Mouse (Mus musculus): ENCODE data around the gene Coq4. TPM values are rescaled to one million over a fixed set of nuclear protein-coding genes. Genes with fewer than 3 reads are reported as not detected.
A peak's percentile ranks its signal among the peaks of the same experiment; 100 is the strongest.

Coq4 gene
- polyA plus RNA-seq (2015; fragmentation: Nextera tagmentation; extraction: Ambion mirVana) = 25.4 and 26.7 TPM in 2 replicates

DNA sequence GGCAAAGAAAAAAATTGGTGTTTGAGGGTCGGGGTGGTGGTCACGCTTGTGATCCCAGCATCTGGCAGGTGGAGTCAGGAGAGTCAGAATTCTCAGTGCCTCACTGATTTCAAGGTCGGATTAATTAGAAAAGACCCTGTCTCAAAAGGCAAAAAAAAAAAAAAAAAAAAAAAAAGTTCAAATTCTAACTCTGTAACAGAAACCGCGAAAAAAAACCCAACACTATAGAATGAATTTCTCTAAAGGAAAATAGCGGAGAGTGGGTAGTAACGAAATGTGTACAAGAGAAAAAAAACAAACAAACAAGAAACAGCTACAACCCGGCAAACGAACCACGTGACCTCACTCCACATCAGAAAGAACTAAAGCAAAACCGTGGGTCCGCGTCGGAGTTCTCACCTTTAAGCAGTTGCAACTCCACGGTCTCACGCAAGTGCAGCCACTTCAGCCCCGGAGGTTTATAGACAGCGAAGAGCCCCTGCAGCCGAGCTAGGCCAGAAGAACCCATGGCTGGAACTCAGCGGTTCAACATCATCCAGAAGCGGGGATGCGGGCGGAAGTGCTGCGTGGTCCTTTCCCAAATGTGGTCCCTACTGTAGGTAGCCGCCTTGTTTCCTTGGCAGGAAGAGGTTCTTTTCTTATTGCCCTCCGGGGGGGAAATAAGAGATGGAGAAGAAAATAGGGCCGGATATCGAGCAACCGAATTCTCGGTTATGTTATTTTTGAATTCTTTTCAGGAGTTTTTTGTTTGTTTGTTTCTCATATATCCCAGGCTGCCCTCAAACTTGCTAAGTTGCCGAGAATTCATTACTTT lies at the start of gene Coq4:
Coq4 (plus strand) TSS at position 390 of the 814 bp plus-strand sequence.
- Histone ChIP-seq H3K4me2 (peak within 1 kb of the TSS; percentile 86), H3K4me3 (peak within 1 kb of the TSS; percentile 85), H3K36me3 (peaks cover 63% of the 10 kb centered on the region), H3K9me3 (no peaks in the 10 kb centered on the region), H3K9ac (peak within 1 kb of the TSS; percentile 76), H3K27ac (peak within 1 kb of the TSS; percentile 78), H3K27me3 (no peaks in the 10 kb centered on the region), H3K4me1 (peaks cover 18% of the 10 kb centered on the region)
- ATAC-seq (ENCODE audit: insufficient number of reproducible peaks, low FRiP score, low TSS enrichment, low read depth) = peak; percentile 77
- 1% methylated on average over 31 of the region's 31 CpGs for WGBS

- 60% methylated on average over 4 of the region's 4 CpGs for WGBS
- Histone ChIP-seq H3K27me3 (no peaks in the 10 kb centered on the region; the same call in 1 of the 2 replicates), H3K4me3 (no peak overlapping the region), H3K4me1 (no peaks in the 10 kb centered on the region), H3K9ac (no peak overlapping the region), H3K27ac (no peak overlapping the region), H3K4me2 (no peak overlapping the region), H3K9me3 (no peaks in the 10 kb centered on the region), H3K36me3 (peaks cover 63% of the 10 kb centered on the region)
- ATAC-seq (ENCODE audit: insufficient number of reproducible peaks, low FRiP score, low TSS enrichment, low read depth) = 0 out of 2 replicates have a peak, but pooled peaks have one; percentile 15
Observed at GRCm38 (mm10) chr2:29738799-29739198, 48.5 kb upstream of the Coq4 start.

DNA sequence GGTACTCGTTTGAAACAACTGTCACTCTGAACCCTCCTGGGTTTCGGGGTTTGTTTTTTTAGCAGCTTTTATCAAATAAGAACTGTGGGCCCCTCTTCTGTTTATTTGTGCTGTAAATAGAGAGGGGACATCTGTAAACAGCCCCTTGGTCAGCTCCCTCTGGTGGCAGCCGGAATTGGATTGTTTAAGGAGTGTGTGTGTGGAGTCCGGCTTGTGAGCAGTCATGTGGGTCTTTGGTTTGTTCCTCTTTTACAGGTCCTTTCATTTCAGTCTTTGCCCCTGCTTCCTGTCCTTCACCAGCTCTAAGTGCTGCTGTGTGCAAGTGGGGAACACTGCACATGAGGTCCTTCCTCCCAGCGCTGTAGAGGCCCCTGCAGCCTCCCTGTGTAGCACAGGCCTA lies 47.9 kb upstream of the Coq4 start:
- Histone ChIP-seq H3K9me3 (no peaks in the 10 kb centered on the region), H3K4me3 (no peak overlapping the region), H3K4me1 (no peaks in the 10 kb centered on the region), H3K4me2 (no peak overlapping the region), H3K27me3 (no peaks in the 10 kb centered on the region; the same call in 1 of the 2 replicates), H3K9ac (no peak overlapping the region), H3K27ac (no peak overlapping the region), H3K36me3 (peaks cover 57% of the 10 kb centered on the region)
- ATAC-seq (ENCODE audit: insufficient number of reproducible peaks, low FRiP score, low TSS enrichment, low read depth) = no peak
- 57% methylated on average over 5 of the region's 5 CpGs for WGBS

- H3K4me1 ChIP-seq = no peaks in the 10 kb centered on the region
- peaks cover 11% of the 10 kb centered on the region for H3K27me3 ChIP-seq
- H3K36me3 ChIP-seq = peaks cover 42% of the 10 kb centered on the region
- no peak for ATAC-seq (ENCODE audit: insufficient number of reproducible peaks, low FRiP score, low TSS enrichment, low read depth)
- WGBS = 88% methylated on average over 6 of the region's 6 CpGs
- no peak overlapping the region for H3K4me2 ChIP-seq
- no peak overlapping the region for H3K4me3 ChIP-seq
- no peak overlapping the region for H3K9ac ChIP-seq
- no peaks in the 10 kb centered on the region for H3K9me3 ChIP-seq
- no peak overlapping the region for H3K27ac ChIP-seq
Observed at GRCm38 (mm10) chr2:29741207-29741606, 46.1 kb upstream of the Coq4 start.

DNA sequence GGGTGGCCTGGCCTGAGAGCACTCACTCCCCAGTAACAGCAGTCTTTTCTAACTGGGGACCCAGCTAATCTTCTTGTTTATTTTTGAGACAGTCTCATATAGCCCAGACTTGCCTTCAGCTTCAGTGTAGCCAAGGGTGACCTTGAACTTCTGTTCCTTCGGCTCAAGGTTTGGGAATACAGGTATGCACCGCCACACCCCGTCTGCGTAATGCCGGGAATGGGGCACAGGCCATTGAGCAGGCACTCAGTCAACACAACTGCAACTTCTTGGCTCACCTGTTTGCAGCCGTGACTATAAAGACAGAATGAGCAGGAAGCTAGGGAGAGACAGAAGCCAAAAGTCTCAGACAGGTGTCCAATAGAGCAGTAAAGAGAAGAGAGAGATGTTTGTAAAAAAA lies 43.0 kb upstream of the Coq4 start:
- Histone ChIP-seq H3K36me3 (peaks cover 11% of the 10 kb centered on the region), H3K4me1 (peaks cover 8% of the 10 kb centered on the region), H3K27me3 (peaks cover 39% of the 10 kb centered on the region), H3K4me3 (no peak overlapping the region), H3K27ac (no peak overlapping the region), H3K9me3 (no peaks in the 10 kb centered on the region), H3K4me2 (no peak overlapping the region), H3K9ac (no peak overlapping the region)
- ATAC-seq (ENCODE audit: insufficient number of reproducible peaks, low FRiP score, low TSS enrichment, low read depth) = no peak
- 90% methylated on average over 6 of the region's 6 CpGs for WGBS

- H3K4me1 ChIP-seq = peaks cover 18% of the 10 kb centered on the region
- H3K36me3 ChIP-seq = no peaks in the 10 kb centered on the region
- ATAC-seq (ENCODE audit: insufficient number of reproducible peaks, low FRiP score, low TSS enrichment, low read depth) = no peak
- H3K4me2 ChIP-seq = peak overlapping the region; percentile 62
- WGBS = 2% methylated on average over 50 of the region's 50 CpGs
- peak overlapping the region; percentile 36 for H3K4me3 ChIP-seq
- no peak overlapping the region for H3K27ac ChIP-seq
- peak overlapping the region; percentile 28; the same call in 1 of the 2 replicates for H3K9ac ChIP-seq
- H3K9me3 ChIP-seq = no peaks in the 10 kb centered on the region
- peaks cover 63% of the 10 kb centered on the region for H3K27me3 ChIP-seq
Observed at GRCm38 (mm10) chr2:29747188-29747782, 40.0 kb upstream of the Coq4 start.

DNA sequence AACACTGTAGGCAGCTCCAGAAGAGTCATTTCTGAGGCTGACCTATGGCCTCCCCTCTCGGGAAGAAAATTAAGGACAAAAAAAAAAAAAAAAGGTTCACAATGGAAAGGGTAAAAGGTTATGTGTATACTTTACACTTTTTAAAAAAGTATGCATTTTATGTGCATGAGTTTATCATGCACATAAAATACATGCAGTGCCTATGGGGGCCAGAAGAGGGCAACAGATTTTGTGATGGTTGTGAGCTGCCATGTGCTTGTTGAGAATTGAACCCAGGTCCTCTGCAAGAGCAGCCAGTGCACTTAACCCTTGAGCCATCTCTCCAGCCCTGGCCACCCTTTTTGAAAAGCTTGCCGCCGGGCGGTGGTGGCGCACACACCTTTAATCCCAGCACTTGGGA lies 39.4 kb upstream of the Coq4 start:
- Histone ChIP-seq H3K9me3 (no peaks in the 10 kb centered on the region), H3K27me3 (peaks cover 69% of the 10 kb centered on the region), H3K4me1 (peaks cover 18% of the 10 kb centered on the region), H3K27ac (no peak overlapping the region), H3K9ac (no peak overlapping the region), H3K4me3 (no peak overlapping the region), H3K4me2 (peak overlapping the region; percentile 62; the same call in 1 of the 2 replicates), H3K36me3 (no peaks in the 10 kb centered on the region)
- ATAC-seq (ENCODE audit: insufficient number of reproducible peaks, low FRiP score, low TSS enrichment, low read depth) = no peak
- 42% methylated on average over 5 of the region's 5 CpGs for WGBS

DNA sequence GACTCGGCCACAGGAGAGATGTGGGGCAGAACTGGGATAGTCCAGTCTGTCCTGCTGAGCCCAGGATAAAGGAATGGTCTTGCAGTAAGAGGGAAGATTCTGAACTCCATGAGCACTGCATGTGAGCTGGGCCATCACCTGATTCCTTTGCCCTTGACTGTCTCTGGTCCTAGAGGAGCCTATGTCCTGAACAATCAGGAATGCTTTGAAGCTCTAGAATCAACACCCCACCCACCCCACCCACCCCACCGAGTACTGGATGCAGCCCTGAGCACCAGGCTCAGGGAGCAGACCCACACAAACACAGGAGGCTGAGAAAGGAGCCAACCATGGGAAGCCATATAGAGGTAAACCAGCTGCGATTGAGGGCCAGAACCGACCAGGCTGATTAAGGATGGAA lies 38.8 kb upstream of the Coq4 start:
- Histone ChIP-seq H3K27me3 (peaks cover 75% of the 10 kb centered on the region), H3K4me2 (no peak overlapping the region), H3K4me1 (peaks cover 18% of the 10 kb centered on the region), H3K9ac (no peak overlapping the region), H3K4me3 (no peak overlapping the region), H3K36me3 (no peaks in the 10 kb centered on the region), H3K9me3 (no peaks in the 10 kb centered on the region), H3K27ac (no peak overlapping the region)
- no peak for ATAC-seq (ENCODE audit: insufficient number of reproducible peaks, low FRiP score, low TSS enrichment, low read depth)
- WGBS = 78% methylated on average over 4 of the region's 4 CpGs

DNA sequence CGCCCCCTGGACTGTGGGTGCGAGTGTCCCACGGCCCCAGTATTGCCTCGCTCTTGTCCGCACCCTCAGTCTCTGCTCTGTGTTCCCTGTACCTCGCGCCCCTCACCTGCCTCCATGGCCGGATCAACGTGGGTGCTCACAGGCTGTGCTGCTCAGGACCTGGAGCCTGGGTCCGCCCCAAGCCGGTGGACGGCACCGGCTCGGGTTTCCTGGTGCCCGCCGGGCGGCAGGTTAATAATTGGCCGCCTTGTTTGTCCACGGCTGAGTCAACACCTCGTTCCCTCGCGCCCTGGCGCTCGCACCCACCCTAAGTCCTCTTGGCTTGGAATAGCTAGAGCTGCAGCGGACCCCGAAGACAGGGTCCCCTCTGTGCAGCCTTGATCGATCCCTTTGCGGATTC lies 35.8 kb upstream of the Coq4 start, which contains the start of gene Gm13420:
Gm13420 (minus strand) TSS at position 189 of the 400 bp plus-strand sequence.
- Histone ChIP-seq H3K36me3 (no peaks in the 10 kb centered on the region), H3K4me1 (peaks cover 18% of the 10 kb centered on the region), H3K4me2 (peak within 1 kb of the TSS; percentile 6; the same call in 1 of the 2 replicates), H3K27me3 (peaks cover 66% of the 10 kb centered on the region), H3K27ac (no peak within 1 kb of the TSS), H3K9me3 (no peaks in the 10 kb centered on the region), H3K9ac (no peak within 1 kb of the TSS), H3K4me3 (no peak within 1 kb of the TSS)
- WGBS = 5% methylated on average over 28 of the region's 28 CpGs
- peak; percentile 38; the same call in 1 of the 2 replicates for ATAC-seq (ENCODE audit: insufficient number of reproducible peaks, low FRiP score, low TSS enrichment, low read depth)

DNA sequence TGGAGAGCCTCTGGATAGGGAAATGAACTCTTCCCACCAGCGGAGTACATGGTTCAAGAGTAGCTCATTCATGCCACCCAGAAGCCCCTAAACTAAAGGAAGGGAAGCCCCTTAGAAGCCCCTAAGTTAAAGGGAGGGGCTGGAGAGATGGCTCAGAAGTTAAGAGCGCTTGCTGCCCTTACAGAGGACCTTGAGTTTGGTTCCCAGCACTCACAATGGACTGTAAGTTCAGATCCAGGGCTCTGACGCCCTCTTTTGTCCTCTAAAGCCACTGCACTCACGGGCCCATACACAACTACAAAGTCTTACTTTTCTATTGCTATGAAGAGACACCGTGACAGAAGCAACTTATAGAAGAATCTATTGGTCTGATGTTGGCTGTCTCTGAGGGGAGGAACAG lies 34.9 kb upstream of the Coq4 start:
- no peak for ATAC-seq (ENCODE audit: insufficient number of reproducible peaks, low FRiP score, low TSS enrichment, low read depth)
- H3K4me3 ChIP-seq = no peak overlapping the region
- no peak overlapping the region for H3K4me2 ChIP-seq
- H3K27ac ChIP-seq = no peak overlapping the region
- no peak overlapping the region for H3K9ac ChIP-seq
- peaks cover 13% of the 10 kb centered on the region for H3K4me1 ChIP-seq
- 85% methylated on average over 5 of the region's 5 CpGs for WGBS
- H3K36me3 ChIP-seq = no peaks in the 10 kb centered on the region
- H3K9me3 ChIP-seq = no peaks in the 10 kb centered on the region
- peaks cover 57% of the 10 kb centered on the region for H3K27me3 ChIP-seq

GRCm38 (mm10) chr2:29755693-29756092 lies 31.6 kb upstream of the Coq4 start:
- no peak for ATAC-seq (ENCODE audit: insufficient number of reproducible peaks, low FRiP score, low TSS enrichment, low read depth)
- no peaks in the 10 kb centered on the region for H3K9me3 ChIP-seq
- no peak overlapping the region for H3K4me2 ChIP-seq
- H3K4me1 ChIP-seq = peaks cover 10% of the 10 kb centered on the region; the same call in 1 of the 2 replicates
- no peak overlapping the region for H3K9ac ChIP-seq
- no peaks in the 10 kb centered on the region for H3K36me3 ChIP-seq
- no peak overlapping the region for H3K4me3 ChIP-seq
- H3K27ac ChIP-seq = no peak overlapping the region
- H3K27me3 ChIP-seq = peaks cover 32% of the 10 kb centered on the region

- Histone ChIP-seq H3K27me3 (no peaks in the 10 kb centered on the region), H3K9ac (no peak overlapping the region), H3K36me3 (no peaks in the 10 kb centered on the region), H3K27ac (no peak overlapping the region), H3K4me2 (no peak overlapping the region), H3K9me3 (no peaks in the 10 kb centered on the region), H3K4me1 (peaks cover 3% of the 10 kb centered on the region; the same call in 1 of the 2 replicates), H3K4me3 (no peak overlapping the region)
- 4% methylated on average over 1 of the region's 1 CpGs for WGBS
- no peak for ATAC-seq (ENCODE audit: insufficient number of reproducible peaks, low FRiP score, low TSS enrichment, low read depth)
Observed at GRCm38 (mm10) chr2:29764831-29765230, 22.5 kb upstream of the Coq4 start.
